Mouse (Mus musculus) fibroblast of lung, adult 2 months (primary cell): ENCODE data around the gene Zfp446.

Source experiments
- DNase-seq: peaks from one replicate; pipeline ENCODE4 v3.0.0-alpha.2; 2011; ENCODE audit warnings: low read depth

Zfp446 gene

DNA sequence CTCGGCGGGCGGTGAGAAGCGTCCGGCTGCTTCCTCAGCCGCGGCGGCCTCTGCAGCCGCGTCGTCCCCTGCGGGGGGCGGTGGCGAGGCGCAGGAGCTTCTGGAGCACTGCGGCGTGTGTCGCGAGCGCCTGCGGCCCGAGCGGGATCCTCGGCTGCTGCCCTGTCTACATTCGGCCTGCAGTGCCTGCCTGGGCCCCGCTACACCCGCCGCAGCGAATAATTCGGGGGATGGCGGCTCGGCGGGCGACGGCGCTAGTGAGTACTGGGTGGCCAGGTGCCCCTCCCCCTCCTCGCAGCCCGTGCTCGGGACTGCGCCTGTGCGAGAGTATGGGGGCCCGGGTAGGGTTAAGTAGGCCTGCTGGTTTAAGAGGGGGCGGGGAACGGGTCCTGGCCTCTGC is 47.2 kb downstream of the Zfp446 start:
- DNase-seq, result no peak

DNA sequence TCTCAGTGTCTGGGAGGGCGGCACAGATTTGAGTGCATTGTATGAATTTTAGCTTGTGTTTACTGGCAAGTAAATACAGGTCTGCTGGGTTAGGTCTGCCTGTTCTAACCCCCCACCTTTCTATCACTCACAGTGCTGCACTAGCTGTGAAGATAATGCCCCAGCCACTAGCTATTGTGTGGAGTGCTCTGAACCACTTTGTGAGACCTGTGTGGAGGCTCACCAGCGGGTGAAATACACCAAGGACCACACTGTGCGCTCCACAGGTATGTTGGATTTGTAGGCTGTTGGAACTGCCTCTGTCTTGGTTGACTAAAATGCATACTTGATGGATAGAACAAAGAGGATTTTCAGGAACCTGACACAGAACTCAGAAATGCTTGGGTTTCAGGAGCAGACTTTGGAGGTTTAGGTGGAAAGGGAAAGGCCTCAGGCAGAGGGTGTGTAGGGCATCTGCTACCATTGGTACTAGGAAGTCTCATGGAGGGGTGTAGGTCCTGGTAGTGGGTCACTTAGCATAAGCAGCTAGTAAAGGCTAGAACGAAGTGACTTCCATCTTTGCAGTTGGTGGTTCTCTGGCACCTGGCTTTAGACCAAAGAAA is 48.0 kb downstream of the Zfp446 start:
- no peak for DNase-seq

DNA sequence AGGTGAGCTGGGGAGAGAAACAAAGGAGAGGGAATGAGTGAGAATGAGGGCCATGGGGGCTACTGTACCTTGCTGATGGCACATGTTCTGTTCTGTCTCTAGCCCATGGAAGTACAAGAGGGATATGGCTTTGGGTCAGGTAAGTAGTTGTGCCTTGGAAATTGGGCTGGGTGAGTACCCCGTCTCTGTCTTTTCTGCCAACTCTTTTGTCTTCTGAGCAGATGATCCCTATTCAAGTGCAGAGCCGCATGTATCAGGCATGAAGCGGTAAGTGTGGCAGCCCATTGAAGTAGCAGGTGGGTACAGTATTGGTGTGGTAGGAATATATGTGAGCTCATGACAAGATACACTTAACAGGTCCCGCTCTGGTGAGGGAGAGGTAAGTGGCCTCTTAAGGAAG is 51.3 kb downstream of the Zfp446 start:
- no peak for DNase-seq

- DNase-seq, result no peak
Observed at GRCm38 (mm10) chr7:13031069-13031468, 53.4 kb downstream of the Zfp446 start.

GRCm38 (mm10) chr7:13031983-13032382 is 54.3 kb downstream of the Zfp446 start:
- DNase-seq, result no peak

GRCm38 (mm10) chr7:13032541-13032940 is 54.9 kb downstream of the Zfp446 start:
- no peak for DNase-seq

- no peak for DNase-seq
Observed at GRCm38 (mm10) chr7:13033451-13034147, 56.0 kb downstream of the Zfp446 start.

GRCm38 (mm10) chr7:13034148-13034977 is 56.7 kb downstream of the Zfp446 start, which contains the start of gene Chmp2a:
TSS of gene Chmp2a (minus strand) at chr7:13034807.
- peak; percentile 86 for DNase-seq
